Mouse (Mus musculus): Measurements from ENCODE around the gene Cd83. TPM values are rescaled to one million over a fixed set of nuclear protein-coding genes. Genes with fewer than 3 reads are reported as not detected.
A peak's percentile ranks its signal among the peaks of the same experiment; 100 is the strongest.

Gene Cd83
- total RNA-seq, 2 experiments from 2014 or later, result 0.33 to 1.3 TPM

DNA sequence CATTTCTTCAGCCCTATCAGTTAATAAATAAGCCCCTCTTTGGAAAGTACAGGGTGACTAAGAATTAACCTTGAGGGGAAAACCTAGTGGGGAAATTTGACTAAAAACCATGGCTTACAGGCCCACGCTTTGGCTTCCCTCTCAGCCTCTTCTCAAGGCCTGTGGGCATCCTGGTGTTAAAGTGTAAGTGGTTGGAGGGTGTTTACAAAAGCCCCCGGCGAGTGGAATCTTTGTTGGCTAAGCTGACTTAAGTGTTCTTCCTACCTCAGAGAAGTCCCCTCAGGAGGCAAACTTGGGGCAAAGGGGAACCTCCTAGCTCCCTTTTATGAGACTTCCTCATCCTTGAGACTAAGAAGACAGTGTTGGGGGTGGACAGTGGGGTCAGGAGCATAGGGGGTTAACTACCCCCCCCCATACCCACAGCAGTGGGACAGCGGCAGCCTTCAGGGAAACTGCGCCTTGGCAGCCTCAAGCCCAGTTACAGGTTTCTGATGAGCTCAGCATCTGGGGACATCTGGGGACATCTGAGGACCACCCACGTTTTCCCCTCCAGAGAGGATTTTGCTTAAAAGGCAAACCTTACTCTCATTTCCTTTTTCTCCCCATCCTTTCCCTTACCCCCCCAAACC lies 6.4 kb upstream of the Cd83 start:
- H3K4me3 ChIP-seq, result no peak overlapping the region
- no peak for DNase-seq
- no peak overlapping the region for H3K27ac ChIP-seq
- intact Hi-C loops (cut with DNase I), result no loop called here
- TF ChIP-seq CTCF (IDR thresholded peaks at IDR 0.05), result no peak

DNA sequence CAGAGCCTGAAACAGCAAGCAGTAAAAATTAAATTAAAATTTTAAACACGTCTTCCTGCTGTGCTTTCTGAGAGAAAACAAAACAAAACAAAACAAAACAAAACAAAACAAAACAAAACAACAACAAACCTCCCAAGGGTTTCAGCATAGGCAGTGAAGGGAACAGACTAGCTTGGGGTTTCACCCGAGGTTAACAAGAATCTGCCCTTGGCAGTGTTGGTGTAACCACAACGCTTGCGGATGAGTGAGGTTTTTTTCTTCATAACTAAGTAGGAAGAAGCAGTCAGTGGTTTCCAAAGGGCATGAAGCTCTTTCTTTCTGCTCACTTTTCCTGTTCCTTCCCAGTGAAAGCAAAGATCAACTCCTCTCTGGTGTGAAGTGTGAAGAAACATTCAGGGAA lies 5.6 kb upstream of the Cd83 start:
- no peak overlapping the region for H3K4me3 ChIP-seq
- no peak for TF ChIP-seq CTCF (IDR thresholded peaks at IDR 0.05)
- DNase-seq, result no peak
- H3K27ac ChIP-seq, result no peak overlapping the region
- intact Hi-C loops (cut with DNase I), result no loop called here

DNA sequence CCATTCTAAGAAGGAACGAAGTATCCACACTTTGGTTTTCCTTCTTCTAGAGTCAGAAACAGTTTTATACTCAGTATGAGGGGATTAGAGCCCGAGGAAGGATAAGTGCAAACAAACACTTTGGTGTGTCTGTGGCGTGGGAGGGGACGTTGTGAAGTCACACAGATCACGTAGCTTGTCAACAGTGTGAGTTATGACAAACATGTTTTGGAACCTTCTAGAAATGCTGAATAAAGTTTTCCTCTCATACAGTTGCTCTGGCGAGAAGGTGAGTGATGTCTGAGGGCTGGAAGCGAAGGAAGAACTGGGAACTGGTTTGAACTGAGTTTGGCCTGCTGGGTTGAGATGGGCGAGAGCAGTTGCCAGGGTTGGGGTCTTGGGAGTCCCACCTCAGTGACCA lies 4.5 kb upstream of the Cd83 start:
- Histone ChIP-seq H3K4me3 (no peak overlapping the region), H3K27ac (no peak overlapping the region)
- no peak for DNase-seq
- intact Hi-C loops (cut with DNase I), result no loop called here
- no peak for TF ChIP-seq CTCF (IDR thresholded peaks at IDR 0.05)

DNA sequence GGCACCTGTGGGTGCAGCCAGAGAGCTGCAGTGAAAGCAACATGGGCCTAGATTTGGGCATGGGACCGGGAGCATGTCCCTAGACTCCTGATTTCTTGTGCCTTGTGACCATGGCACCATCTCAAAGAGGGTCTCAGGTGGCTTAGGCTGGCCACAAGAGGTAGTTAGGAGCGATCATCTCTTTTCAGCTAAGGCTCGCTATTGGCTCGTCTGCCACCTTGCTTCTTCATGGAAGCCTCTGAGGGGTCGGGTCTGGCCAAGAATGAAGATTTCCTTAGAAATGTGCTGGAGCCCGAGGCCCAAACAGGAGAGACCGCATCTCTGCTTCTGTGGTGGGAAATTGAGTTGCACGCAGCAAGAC lies 1.1 kb downstream of the Cd83 start:
- H3K4me3 ChIP-seq, result peak overlapping the region; percentile 83
- H3K27ac ChIP-seq, result peak overlapping the region; percentile 57; the same call in 1 of the 2 replicates
- TF ChIP-seq CTCF (IDR thresholded peaks at IDR 0.05), result no peak
- DNase-seq, result no peak
- intact Hi-C loops (cut with DNase I), result no loop called here

DNA sequence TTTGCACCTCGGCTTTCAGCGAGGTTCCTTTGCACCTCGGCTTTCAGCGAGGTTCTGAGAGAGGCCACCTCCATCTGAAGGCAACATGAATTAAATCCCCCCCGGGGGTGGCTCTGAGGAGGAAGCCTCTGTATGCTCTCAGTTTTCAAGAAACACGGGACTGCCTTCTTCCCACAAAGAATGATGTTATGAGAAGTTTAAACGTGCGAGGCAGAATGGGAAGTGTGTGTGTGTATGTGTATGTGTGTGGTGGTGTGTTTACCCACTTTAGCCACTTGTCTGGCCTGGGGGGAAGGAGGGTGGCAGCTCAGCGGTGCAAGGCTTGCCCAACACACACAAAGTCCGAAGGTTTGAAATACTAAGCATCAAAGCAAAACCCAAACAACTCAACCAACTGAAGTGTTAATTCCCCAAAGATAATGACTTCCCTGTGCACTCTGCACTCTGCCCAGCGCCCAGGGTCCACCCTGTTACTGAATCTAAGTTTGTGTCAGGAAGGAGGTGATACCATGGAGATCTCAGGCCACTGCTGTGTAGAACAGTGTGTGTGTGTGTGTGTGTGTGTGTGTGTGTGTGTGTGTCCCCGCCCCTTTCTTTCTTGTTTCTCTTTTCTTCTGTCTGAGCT lies 1.7 kb downstream of the Cd83 start:
- Histone ChIP-seq H3K4me3 (peak overlapping the region; percentile 83), H3K27ac (peak overlapping the region; percentile 57; the same call in 1 of the 2 replicates)
- no peak for TF ChIP-seq CTCF (IDR thresholded peaks at IDR 0.05)
- no peak for DNase-seq
- intact Hi-C loops (cut with DNase I), result no loop called here

DNA sequence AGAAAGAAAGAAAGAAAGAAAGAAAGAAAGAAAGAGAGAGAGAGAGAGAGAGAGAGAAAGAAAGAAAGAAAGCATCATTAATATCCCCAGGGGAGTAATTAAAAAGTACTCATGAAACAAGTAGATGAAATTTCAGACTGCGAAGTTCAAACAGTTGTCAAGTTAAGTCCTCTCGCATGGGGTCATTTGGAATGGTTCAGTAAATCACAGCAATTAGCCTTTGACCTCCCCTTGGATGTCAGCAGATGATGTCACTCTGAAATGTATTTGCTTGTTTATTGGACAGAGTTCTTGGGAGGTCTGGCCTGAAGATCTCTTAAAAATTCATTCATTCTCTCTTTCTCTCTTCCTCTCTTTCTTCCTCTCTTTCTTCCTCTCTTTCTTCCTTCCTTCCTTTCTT lies 2.7 kb downstream of the Cd83 start:
- H3K4me3 ChIP-seq, result no peak overlapping the region
- no peak for TF ChIP-seq CTCF (IDR thresholded peaks at IDR 0.05)

DNA sequence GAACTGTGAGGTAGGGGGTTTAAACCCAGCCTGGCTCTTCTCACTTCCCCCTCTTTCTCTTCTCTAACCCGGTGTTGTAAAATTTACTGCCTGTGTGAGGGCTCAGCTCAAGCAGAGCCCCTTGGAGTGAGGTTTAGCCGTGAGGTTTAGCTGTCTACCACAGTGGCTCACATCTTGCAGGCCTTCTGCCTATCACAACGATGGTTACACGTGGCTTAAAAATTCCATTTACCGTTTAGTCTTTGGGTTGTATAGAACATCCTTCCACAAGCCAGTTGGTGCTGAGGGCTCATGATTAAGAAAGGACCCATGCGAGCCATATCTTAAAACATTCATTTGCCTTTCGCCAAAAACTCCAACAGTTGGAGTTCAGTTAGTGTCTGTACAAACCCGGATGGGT lies 3.5 kb downstream of the Cd83 start:
- Histone ChIP-seq H3K4me3 (no peak overlapping the region), H3K27ac (no peak overlapping the region)
- DNase-seq, result no peak
- no peak for TF ChIP-seq CTCF (IDR thresholded peaks at IDR 0.05)
- intact Hi-C loops (cut with DNase I), result no loop called here

More for the DNA sequence above, 2.7 kb downstream of the Cd83 start:
- H3K27ac ChIP-seq, result no peak overlapping the region
- DNase-seq, result no peak
- intact Hi-C loops (cut with DNase I), result no loop called here

DNA sequence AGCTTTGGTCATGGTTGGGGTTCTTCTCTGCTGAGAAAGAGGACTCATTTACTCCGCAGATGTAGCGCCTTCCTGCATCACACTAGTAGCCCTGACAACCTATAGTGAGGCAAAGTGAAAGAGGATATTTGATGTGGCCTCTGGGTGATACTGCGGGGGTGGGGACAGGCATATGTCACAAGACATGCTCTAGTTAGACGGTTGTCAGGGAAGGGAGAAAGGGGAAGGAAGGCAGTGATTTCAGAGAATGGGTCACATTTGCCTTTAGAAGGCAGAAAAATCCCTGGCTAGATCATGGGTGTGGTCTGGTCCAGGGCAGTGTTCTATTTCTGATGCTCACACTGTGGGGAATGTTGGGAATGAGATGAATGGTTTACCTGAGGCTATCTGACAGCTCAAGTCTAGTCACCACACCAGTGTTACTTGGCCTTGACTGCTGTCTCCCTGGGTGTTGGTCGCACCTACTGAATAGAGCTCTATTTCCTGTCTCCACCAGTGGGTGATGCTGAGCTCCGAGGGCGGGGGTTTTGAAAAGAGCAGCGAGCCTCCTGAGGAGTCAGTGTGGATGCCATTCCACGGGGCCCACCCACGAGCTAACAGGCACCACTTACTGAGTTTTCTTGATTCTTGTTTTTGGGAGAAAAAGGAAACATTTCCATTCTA lies 4.5 kb downstream of the Cd83 start:
- intact Hi-C loops (cut with DNase I), result no loop called here

DNA sequence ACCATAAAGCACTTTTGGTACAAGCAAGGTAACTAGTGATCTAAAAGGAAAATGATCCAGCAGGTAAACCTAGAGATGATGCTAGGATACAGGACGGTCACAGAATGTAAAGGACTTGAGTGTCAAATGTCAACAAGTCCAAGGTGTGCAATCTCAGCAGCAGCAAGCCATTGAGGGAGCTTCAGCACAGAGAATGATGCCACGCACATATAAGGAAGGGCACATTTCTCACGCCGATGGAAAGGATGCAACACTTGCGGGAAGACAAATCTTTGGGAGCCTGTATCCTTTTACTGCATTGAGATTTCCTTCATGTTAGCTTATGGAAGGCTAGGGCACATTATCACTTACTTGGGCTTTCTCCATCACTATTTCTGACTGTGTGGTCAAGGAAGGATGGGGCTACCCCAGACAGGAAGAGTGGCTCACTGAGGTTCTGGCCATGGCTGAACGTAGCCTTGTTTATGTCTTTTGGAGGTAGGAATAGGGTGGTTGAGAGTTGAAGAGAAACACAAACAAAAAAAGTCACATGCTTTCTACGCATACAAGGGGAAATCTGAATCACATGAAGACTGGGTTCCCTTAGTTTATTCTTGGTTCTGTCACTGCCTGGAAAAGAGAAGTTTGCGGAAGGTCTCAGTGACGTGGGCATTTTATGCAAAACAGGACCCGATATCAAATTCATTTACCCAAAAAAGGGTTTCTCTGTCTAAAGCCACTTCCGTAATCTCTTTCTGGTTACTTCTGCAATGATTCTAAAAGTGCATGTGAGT lies 5.8 kb downstream of the Cd83 start:
- no peak for TF ChIP-seq CTCF (IDR thresholded peaks at IDR 0.05)
- Histone ChIP-seq H3K27ac (no peak overlapping the region), H3K4me3 (no peak overlapping the region)
- intact Hi-C loops (cut with DNase I), result loop anchor here (10.0 kb wide), 1 partner anchor 1044 kb away; no protein-coding TSS in a partner anchor
- DNase-seq, result no peak

More for the DNA sequence above, 4.5 kb downstream of the Cd83 start:
- no peak for TF ChIP-seq CTCF (IDR thresholded peaks at IDR 0.05)
- no peak for DNase-seq
- Histone ChIP-seq H3K4me3 (no peak overlapping the region), H3K27ac (no peak overlapping the region)

DNA sequence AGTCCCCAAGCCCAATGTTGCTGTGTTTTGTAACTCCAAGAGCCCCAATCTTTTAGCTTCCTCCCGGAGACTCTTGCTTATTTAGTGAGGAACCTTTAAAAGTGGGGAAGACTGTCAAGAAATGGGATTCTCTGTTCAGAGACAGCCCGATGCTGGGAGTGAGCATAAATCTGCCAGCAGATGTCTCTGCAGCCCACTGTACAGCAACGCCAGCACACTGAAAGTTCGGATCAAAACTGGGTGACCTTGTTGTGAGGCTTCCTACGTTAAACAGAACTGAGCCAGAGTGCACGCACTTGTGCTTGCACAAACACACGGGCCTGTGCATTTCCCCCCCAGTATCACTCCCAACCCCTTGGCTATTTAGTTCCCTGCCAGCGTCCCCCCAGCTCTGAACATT lies 10.8 kb downstream of the Cd83 start:
- peak; percentile 57 for DNase-seq

DNA sequence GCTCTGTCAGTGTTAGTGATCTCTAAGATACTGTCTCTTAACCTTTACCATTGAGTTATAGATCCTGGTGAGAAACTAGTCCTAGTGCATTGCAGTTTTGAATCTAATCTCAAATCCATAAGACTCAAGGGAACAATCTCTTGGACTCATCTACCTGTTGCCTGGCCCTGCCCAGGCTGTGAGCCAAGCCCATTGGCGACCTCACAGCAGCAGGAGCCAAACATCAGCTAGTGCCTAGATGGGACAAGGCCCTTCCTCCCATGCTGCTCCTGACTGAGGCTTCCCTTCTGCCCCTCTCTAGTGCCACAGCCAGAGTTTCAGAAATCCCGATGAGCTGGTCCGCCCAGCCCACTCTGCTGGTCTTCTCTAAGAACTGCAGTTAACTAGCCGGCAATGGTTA lies 14.1 kb downstream of the Cd83 start:
- DNase-seq, result peak; percentile 51
- Histone ChIP-seq H3K4me3 (no peak overlapping the region), H3K27ac (no peak overlapping the region)
- intact Hi-C loops (cut with DNase I), result loop anchor here (5.0 to 10.0 kb wide), 2 partner anchors 1036 to 1179 kb away; no protein-coding TSS in a partner anchor
- no peak for TF ChIP-seq CTCF (IDR thresholded peaks at IDR 0.05)

More for the DNA sequence above, 10.8 kb downstream of the Cd83 start:
- intact Hi-C loops (cut with DNase I), result loop anchor here (5.0 to 10.0 kb wide), 2 partner anchors 1039 to 1182 kb away; no protein-coding TSS in a partner anchor
- peak; percentile 82 for TF ChIP-seq CTCF (IDR thresholded peaks at IDR 0.05)
- no peak overlapping the region for H3K4me3 ChIP-seq
- no peak overlapping the region for H3K27ac ChIP-seq

DNA sequence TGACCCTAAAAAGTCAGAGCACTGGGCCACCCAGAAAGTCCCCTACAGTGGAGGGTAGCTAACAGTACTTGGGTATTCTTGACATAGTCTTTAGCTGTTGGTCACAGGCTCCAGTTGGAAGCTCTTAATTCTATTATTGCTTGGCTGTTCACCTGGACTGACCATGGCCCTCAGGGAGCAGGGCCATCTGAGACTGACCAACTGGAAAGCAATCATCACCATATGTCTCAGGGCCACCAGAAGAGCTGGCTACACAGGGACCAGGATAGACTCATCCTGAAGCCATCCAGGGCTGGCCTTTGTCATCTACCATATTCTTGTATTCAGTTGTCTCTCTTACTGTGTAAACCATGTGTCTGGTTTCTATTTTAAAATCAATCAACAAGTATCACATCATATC lies 15.6 kb downstream of the Cd83 start:
- intact Hi-C loops (cut with DNase I), result no loop called here
- Histone ChIP-seq H3K4me3 (no peak overlapping the region), H3K27ac (no peak overlapping the region)
- TF ChIP-seq CTCF (IDR thresholded peaks at IDR 0.05), result no peak
- DNase-seq, result no peak

DNA sequence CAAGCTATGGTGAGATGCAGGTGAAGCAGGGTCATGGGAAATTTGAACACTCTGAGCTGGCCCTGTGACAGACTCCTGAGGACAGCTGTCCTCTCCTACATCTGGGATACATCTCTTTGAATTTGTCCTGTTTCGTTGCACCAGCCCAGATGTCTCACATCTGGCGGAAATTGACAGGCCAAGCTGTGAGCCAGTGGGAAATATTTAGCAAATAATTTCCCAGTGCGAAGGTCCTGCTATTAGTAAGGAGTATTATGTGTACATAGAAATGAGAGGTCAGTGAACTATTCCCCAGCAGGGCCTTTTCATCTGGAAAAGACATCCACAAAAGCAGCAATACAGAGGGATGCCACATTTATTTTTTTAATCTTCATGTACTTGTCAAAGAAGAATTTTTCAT lies 17.4 kb downstream of the Cd83 start:
- no peak for TF ChIP-seq CTCF (IDR thresholded peaks at IDR 0.05)
- DNase-seq, result peak; percentile 44
- intact Hi-C loops (cut with DNase I), result no loop called here
- Histone ChIP-seq H3K27ac (no peak overlapping the region), H3K4me3 (no peak overlapping the region)

Measured in gastrocnemius, adult 2 months (tissue).